Mouse (Mus musculus): ENCODE results near the gene Wipf3.

DNA sequence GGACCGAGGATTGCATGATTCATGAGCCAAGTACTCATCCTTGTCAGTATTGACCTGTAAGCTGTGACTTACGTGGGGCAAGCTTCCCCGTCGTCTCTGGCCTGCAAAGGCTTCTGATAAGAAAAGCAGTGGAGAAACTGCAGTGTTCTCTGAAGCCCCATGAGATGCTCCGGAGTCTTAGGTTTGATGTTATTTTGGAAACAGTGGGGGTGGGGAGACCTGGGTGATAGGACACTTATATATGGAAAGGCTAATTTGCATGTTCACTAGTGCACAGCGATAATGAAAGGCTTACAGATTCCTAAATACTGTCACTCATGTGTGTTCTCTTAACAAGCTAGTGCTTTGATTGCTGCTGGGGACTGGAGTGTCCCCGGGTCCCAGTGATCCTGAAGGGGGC, 30.3 kb downstream of the Wipf3 start:
- TF ChIP-seq POLR2A (IDR thresholded peaks at IDR 0.05; ENCODE audit: borderline replicate concordance, control insufficient read depth, low read depth, low read length) (no peak), CTCF (IDR thresholded peaks at IDR 0.05; ENCODE audit: control insufficient read depth, insufficient read depth, low read length) (no peak)

Data from bone marrow, adult 2 months (tissue).